Mouse (Mus musculus) testis, adult 2 months (tissue): Measurements from ENCODE around the gene Ric8a. TPM values are rescaled to one million over a fixed set of nuclear protein-coding genes. Genes with fewer than 3 reads are reported as not detected.

Source experiments
- H3K27ac ChIP-seq: fragments of 200-500 bp; 2 replicates; pipeline ENCODE4 v1.5.1; 2012; ENCODE audit warnings: low read depth, low read length; ENCODE audit not compliant: control insufficient read depth, insufficient read depth
- H3K27me3 ChIP-seq: fragments of 200-500 bp; 2 replicates; pipeline ENCODE4 v1.6.1; 2012; ENCODE audit warnings: mild to moderate bottlenecking, low read length, moderate library complexity; ENCODE audit not compliant: control insufficient read depth, insufficient read depth
- H3K36me3 ChIP-seq: fragments of 200-500 bp; 2 replicates; pipeline ENCODE4 v1.6.1; 2012; ENCODE audit warnings: mild to moderate bottlenecking, low read length; ENCODE audit not compliant: control insufficient read depth, insufficient read depth
- H3K4me1 ChIP-seq: fragments of 200-500 bp; 2 replicates; pipeline ENCODE4 v1.6.1; 2012; ENCODE audit warnings: low read length; ENCODE audit not compliant: control insufficient read depth, insufficient read depth
- H3K4me3 ChIP-seq: fragments of 200-500 bp; 2 replicates; pipeline ENCODE4 v1.5.1; 2012; ENCODE audit warnings: low read depth, mild to moderate bottlenecking, low read length, moderate library complexity, mixed read lengths; ENCODE audit not compliant: control insufficient read depth
- CTCF ChIP-seq: fragments of 200-500 bp; IDR thresholded peaks from 2 replicates; pipeline ENCODE4 v1.5.1; 2012; ENCODE audit warnings: low read depth, mild to moderate bottlenecking, inconsistent platforms, low read length, moderate library complexity; ENCODE audit not compliant: control insufficient read depth, insufficient read depth, insufficient replicate concordance
- POLR2A ChIP-seq: fragments of 200-500 bp; IDR thresholded peaks from 2 replicates; pipeline ENCODE4 v1.6.1; 2012; ENCODE audit warnings: low read depth, mild to moderate bottlenecking, inconsistent platforms, low read length, moderate library complexity; ENCODE audit not compliant: control insufficient read depth
- polyA plus RNA-seq: library from polyadenylated mRNA; depleted of rRNA; stranded (reverse); fragments of >200 nt; gene quantifications from 2 replicates; pipeline ENCODE4 v1.2.3, GENCODE M21; 2012; rRNA removed

Ric8a gene
- 33.7 and 34.5 TPM in 2 replicates for polyA plus RNA-seq

- TF ChIP-seq CTCF: no peak
- TF ChIP-seq POLR2A: peak; percentile 38
- Histone ChIP-seq H3K36me3 (no peaks in the 10 kb centered on the region), H3K4me3 (peak within 1 kb of the TSS; percentile 97), H3K27me3 (no peaks in the 10 kb centered on the region), H3K4me1 (peaks cover 16% of the 10 kb centered on the region), H3K27ac (peak within 1 kb of the TSS; percentile 92)
Measured at GRCm38 (mm10) chr7:140856785-140857549, at the start of gene Ric8a. Gene Ric8a, plus strand, starts transcription at chr7:140856957.

GRCm38 (mm10) chr7:140810496-140810895, 46.3 kb upstream of the Ric8a start:
- no peaks in the 10 kb centered on the region for H3K27me3 ChIP-seq
- no peaks in the 10 kb centered on the region for H3K4me1 ChIP-seq
- no peaks in the 10 kb centered on the region for H3K36me3 ChIP-seq
- no peak overlapping the region for H3K27ac ChIP-seq
- TF ChIP-seq CTCF (0 out of 2 replicates have a peak, but pooled peaks have one; percentile 4), POLR2A (no peak)
- H3K4me3 ChIP-seq: no peak overlapping the region

- H3K4me3 ChIP-seq: no peak overlapping the region
- TF ChIP-seq POLR2A (no peak), CTCF (no peak)
- H3K4me1 ChIP-seq: no peaks in the 10 kb centered on the region
- H3K27me3 ChIP-seq: no peaks in the 10 kb centered on the region
- no peak overlapping the region for H3K27ac ChIP-seq
- H3K36me3 ChIP-seq: no peaks in the 10 kb centered on the region
Measured at GRCm38 (mm10) chr7:140811714-140812113, 45.0 kb upstream of the Ric8a start.

- Histone ChIP-seq H3K4me1 (no peaks in the 10 kb centered on the region), H3K27ac (no peak overlapping the region), H3K4me3 (no peak overlapping the region), H3K27me3 (no peaks in the 10 kb centered on the region), H3K36me3 (no peaks in the 10 kb centered on the region)
- TF ChIP-seq CTCF (no peak), POLR2A (no peak)
Measured at GRCm38 (mm10) chr7:140812850-140813249, 43.9 kb upstream of the Ric8a start.

GRCm38 (mm10) chr7:140820173-140820572, 36.6 kb upstream of the Ric8a start:
- Histone ChIP-seq H3K27ac (no peak overlapping the region), H3K4me3 (no peak overlapping the region), H3K27me3 (no peaks in the 10 kb centered on the region), H3K4me1 (peaks cover 7% of the 10 kb centered on the region), H3K36me3 (no peaks in the 10 kb centered on the region)
- TF ChIP-seq CTCF (no peak), POLR2A (no peak)

GRCm38 (mm10) chr7:140821305-140821652, 35.5 kb upstream of the Ric8a start:
- Histone ChIP-seq H3K4me1 (peaks cover 7% of the 10 kb centered on the region), H3K4me3 (peak overlapping the region; percentile 76), H3K27ac (no peak overlapping the region), H3K27me3 (no peaks in the 10 kb centered on the region), H3K36me3 (no peaks in the 10 kb centered on the region)
- no peak for TF ChIP-seq POLR2A
- no peak for TF ChIP-seq CTCF

GRCm38 (mm10) chr7:140821653-140822329, 35.0 kb upstream of the Ric8a start, which contains the start of gene Zfp941:
Gene Zfp941, minus strand, starts transcription at chr7:140822178.
- Histone ChIP-seq H3K27me3 (no peaks in the 10 kb centered on the region), H3K36me3 (no peaks in the 10 kb centered on the region), H3K27ac (no peak within 1 kb of the TSS), H3K4me3 (peak within 1 kb of the TSS; percentile 76), H3K4me1 (peaks cover 7% of the 10 kb centered on the region)
- TF ChIP-seq POLR2A (no peak), CTCF (no peak)

- Histone ChIP-seq H3K27me3 (no peaks in the 10 kb centered on the region), H3K27ac (no peak overlapping the region), H3K4me1 (peaks cover 7% of the 10 kb centered on the region), H3K4me3 (no peak overlapping the region), H3K36me3 (no peaks in the 10 kb centered on the region)
- no peak for TF ChIP-seq CTCF
- no peak for TF ChIP-seq POLR2A
Measured at GRCm38 (mm10) chr7:140822731-140823130, 34.0 kb upstream of the Ric8a start.
